15 mouse cellular contexts compared by ENCODE assay signal in the genomic region with DNA sequence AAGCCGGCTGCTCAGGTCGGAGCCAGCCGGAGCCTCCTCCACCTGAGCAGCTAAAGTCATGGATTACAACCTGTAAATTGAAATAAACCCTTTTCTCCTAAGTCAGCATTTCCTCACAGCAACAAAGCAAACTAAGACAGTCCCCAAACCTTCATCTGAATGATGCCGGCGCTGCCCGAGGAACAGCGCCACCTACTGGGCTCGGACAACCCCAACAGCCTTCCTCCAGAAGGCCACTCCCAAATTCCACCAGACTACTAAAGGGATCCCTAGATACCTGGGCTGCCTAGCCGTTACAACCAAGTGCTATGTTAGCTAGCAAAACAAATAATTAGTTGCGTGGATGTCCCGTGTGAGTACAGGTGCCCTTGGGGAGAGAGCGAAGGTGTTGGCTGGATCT. TPM values are rescaled to one million over a fixed set of nuclear protein-coding genes. Genes with fewer than 3 reads are reported as not detected.
DNase-seq lines count a peak whose midpoint lies in the region; ATAC-seq and TF ChIP-seq lines count a peak whose summit lies in the region.
"Had no signal": no experiment of that assay in that cellular context is flagged by ENCODE, and none has a peak within 500 bp of the region (broad histone marks: within the 10 kb centered on the region; RNA-seq: fewer than 3 reads in every experiment).

No protein-coding gene starts in this region.

- H3K9ac ChIP-seq in kidney, postnatal 0 days (ENCODE audit: low read depth, low read length), result no peak overlapping the region
- H3K9ac ChIP-seq: embryonic facial prominence, embryonic 15.5 days; lung, embryonic 15.5 days; midbrain, embryonic 13.5 days; neural tube, embryonic 12.5 days had no signal

- no peaks in the 10 kb centered on the region for H3K36me3 ChIP-seq in kidney, postnatal 0 days (ENCODE audit: insufficient read depth, low read length)
- H3K36me3 ChIP-seq in thymus, adult 2 months (ENCODE audit: control insufficient read depth, insufficient read depth, low read length), result no peaks in the 10 kb centered on the region
- H3K36me3 ChIP-seq: lung, embryonic 15.5 days; midbrain, embryonic 13.5 days had no signal

- H3K27me3 ChIP-seq in kidney, postnatal 0 days (ENCODE audit: insufficient read depth, low read length), result no peaks in the 10 kb centered on the region
- H3K27me3 ChIP-seq in thymus, adult 2 months (ENCODE audit: control insufficient read depth, insufficient read depth, low read length), result no peaks in the 10 kb centered on the region
- H3K27me3 ChIP-seq: embryonic facial prominence, embryonic 15.5 days; lung, embryonic 15.5 days; midbrain, embryonic 13.5 days; neural tube, embryonic 12.5 days had no signal

- no peaks in the 10 kb centered on the region for H3K9me3 ChIP-seq in kidney, postnatal 0 days (replicated peaks; ENCODE audit: low read length)
- H3K9me3 ChIP-seq: embryonic facial prominence, embryonic 15.5 days; lung, embryonic 15.5 days; midbrain, embryonic 13.5 days had no signal

- no peak for DNase-seq in kidney, postnatal 0 days (ENCODE audit: low spot score)
- DNase-seq in kidney, postnatal 10 days, result no peak
- DNase-seq in thymus, adult 2 months, result no peak
- no peak for DNase-seq in thymus, postnatal 36 days
- peak; percentile 63 for DNase-seq in WW6 (ENCODE audit: low read depth, low spot score)
- no peak for DNase-seq in ovary, adult 18-20 months (ENCODE audit: low spot score)
- no peak for DNase-seq in cerebellum, postnatal 36 days
- DNase-seq: cerebellum, postnatal 14 days; heart, postnatal 10 days; kidney, postnatal 36 days had no signal

- no peak overlapping the region for H3K4me2 ChIP-seq in kidney, postnatal 0 days (ENCODE audit: low read length)
- H3K4me2 ChIP-seq: embryonic facial prominence, embryonic 15.5 days; lung, embryonic 15.5 days; midbrain, embryonic 13.5 days; neural tube, embryonic 12.5 days had no signal

- no peak for TF ChIP-seq POLR2A in thymus, adult 2 months (IDR thresholded peaks at IDR 0.05; ENCODE audit: control insufficient read depth, extremely low read depth, insufficient read depth, low read length, poor library complexity)

- no peak for ATAC-seq in kidney, postnatal 0 days (replicated peaks; ENCODE audit: low FRiP score, low read depth)
- ATAC-seq: forebrain, embryonic 16.5 days; midbrain, embryonic 13.5 days had no signal

- peak; percentile 59; the same call in 1 of the 2 replicates for TF ChIP-seq CTCF in kidney, postnatal 0 days (IDR thresholded peaks at IDR 0.05; ENCODE audit: low read depth)
- TF ChIP-seq CTCF in thymus, adult 2 months (IDR thresholded peaks at IDR 0.05; ENCODE audit: borderline replicate concordance, control insufficient read depth, extremely low read depth, insufficient read depth, low read length, poor library complexity), result peak; percentile 74; the same call in 1 of the 2 replicates

- WGBS in kidney, postnatal 0 days, result 82% methylated on average over 12 of the region's 12 CpGs
- 94% methylated on average over 12 of the region's 12 CpGs for WGBS in thymus, adult 2 months

- no peak overlapping the region for H3K27ac ChIP-seq in kidney, postnatal 0 days
- no peak overlapping the region for H3K27ac ChIP-seq in thymus, adult 2 months (ENCODE audit: control insufficient read depth, insufficient read depth, low read length)
- H3K27ac ChIP-seq: embryonic facial prominence, embryonic 15.5 days; lung, embryonic 15.5 days; midbrain, embryonic 13.5 days; neural tube, embryonic 12.5 days had no signal

- no peak overlapping the region for H3K4me3 ChIP-seq in kidney, postnatal 0 days (replicated peaks; ENCODE audit: low read depth, low read length)
- H3K4me3 ChIP-seq in thymus, adult 2 months (ENCODE audit: control insufficient read depth, insufficient read depth, low read length), result no peak overlapping the region
- H3K4me3 ChIP-seq: embryonic facial prominence, embryonic 15.5 days; lung, embryonic 15.5 days; midbrain, embryonic 13.5 days; neural tube, embryonic 12.5 days had no signal

- H3K4me1 ChIP-seq in kidney, postnatal 0 days (replicated peaks; ENCODE audit: insufficient read depth, low read length), result 0 out of 2 replicates have a peak, but pooled peaks cover 12% of the 10 kb centered on the region
- peaks cover 20% of the 10 kb centered on the region for H3K4me1 ChIP-seq in thymus, adult 2 months (replicated peaks; ENCODE audit: control insufficient read depth, insufficient read depth, low read length)
- H3K4me1 ChIP-seq: midbrain, embryonic 13.5 days; neural tube, embryonic 12.5 days had no signal

RNA-seq across cellular contexts. Expression of gene Slc7a1, which starts 24.2 kb away (rescaled TPM):
- polyA plus RNA-seq in kidney, postnatal 0 days (2015; fragmentation: Nextera tagmentation; extraction: Ambion mirVana), result 12.3 and 12.7 TPM in 2 replicates
- polyA plus RNA-seq in thymus, adult 2 months (2012; rRNA removed), result 12.8 and 17.2 TPM in 2 replicates
